Mouse (Mus musculus) spleen, adult 2 months (tissue): ENCODE measurements around the gene Gon4l. TPM values are rescaled to one million over a fixed set of nuclear protein-coding genes. Genes with fewer than 3 reads are reported as not detected.

ENCODE experiments used
- DNase-seq, 2 experiments: peaks; one replicate each; pipeline versions ENCODE4 v3.0.0 to v3.0.0-alpha.2; 2012 to 2021; ENCODE audit warnings: low spot score in 2 of 2, low read depth in 1 of 2
- H3K27ac ChIP-seq: fragments of 200-500 bp; 2 replicates; pipeline ENCODE4 v1.5.1; 2012; ENCODE audit warnings: low read length, inconsistent platforms; ENCODE audit not compliant: insufficient read depth
- H3K27me3 ChIP-seq: fragments of 200-500 bp; 2 replicates; pipeline ENCODE4 v1.6.1; 2012; ENCODE audit warnings: mild to moderate bottlenecking, moderate library complexity, low read length, inconsistent platforms; ENCODE audit not compliant: control insufficient read depth, insufficient read depth
- H3K36me3 ChIP-seq: fragments of 200-500 bp; 2 replicates; pipeline ENCODE4 v1.6.1; 2012; ENCODE audit warnings: mild to moderate bottlenecking, low read length, inconsistent platforms; ENCODE audit not compliant: control insufficient read depth, insufficient read depth
- H3K4me1 ChIP-seq: fragments of 200-500 bp; 2 replicates; pipeline ENCODE4 v1.6.1; 2011; ENCODE audit warnings: inconsistent platforms; ENCODE audit not compliant: control insufficient read depth, insufficient read depth, insufficient read length
- H3K4me3 ChIP-seq: fragments of 200-500 bp; 2 replicates; pipeline ENCODE4 v1.5.1; 2011; ENCODE audit warnings: mild to moderate bottlenecking, inconsistent platforms; ENCODE audit not compliant: insufficient read depth, insufficient read length; ENCODE audit errors: extremely low read depth
- CTCF ChIP-seq: fragments of 200-500 bp; IDR thresholded peaks from 2 replicates; pipeline ENCODE4 v1.5.1; 2011; ENCODE audit warnings: mild to moderate bottlenecking, inconsistent platforms; ENCODE audit not compliant: insufficient read depth, insufficient read length, insufficient replicate concordance; ENCODE audit errors: extremely low read depth
- POLR2A ChIP-seq: fragments of 200-500 bp; IDR thresholded peaks from 2 replicates; pipeline ENCODE4 v1.6.1; 2011; ENCODE audit warnings: low read depth, low read length, inconsistent platforms
- WGBS: fragments of 180-500 bp; shearing (Covaris S2); methylation state at CpG from one replicate; pipeline ENCODE4 v1.1.7; 2018; 5-methylcytosine and 5-hydroxymethylcytosine counted together
- polyA plus RNA-seq: library from polyadenylated mRNA; depleted of rRNA; stranded (reverse); fragments of >200 nt; gene quantifications from 2 replicates; pipeline ENCODE4 v1.2.3, GENCODE M21; 2012

Gene Gon4l
- polyA plus RNA-seq, 1 experiment: 13.6 TPM

DNA sequence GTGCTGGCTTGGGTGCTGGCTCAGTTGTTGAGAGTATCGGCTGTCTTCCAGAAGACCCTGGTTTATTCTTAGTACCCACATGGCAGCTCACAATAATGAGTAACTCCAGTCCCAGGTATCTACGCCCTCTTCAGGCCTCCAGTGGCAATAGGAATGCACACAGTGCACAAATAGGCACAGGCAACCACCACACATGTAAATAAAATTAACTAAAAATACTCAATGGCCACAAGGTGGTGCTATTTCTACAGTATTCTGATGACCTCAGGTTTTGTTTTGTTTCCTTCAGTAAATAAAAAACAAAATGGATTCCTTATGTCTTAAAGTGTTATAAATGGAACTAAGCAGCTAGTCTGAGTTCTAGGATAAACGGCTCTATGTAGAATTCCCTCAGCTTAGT is 104.7 kb downstream of the Gon4l start:
- TF ChIP-seq POLR2A: no peak
- TF ChIP-seq CTCF: no peak
- Histone ChIP-seq H3K27me3 (no peaks in the 10 kb centered on the region), H3K4me3 (no peak overlapping the region), H3K27ac (no peak overlapping the region), H3K4me1 (no peaks in the 10 kb centered on the region), H3K36me3 (peaks cover 14% of the 10 kb centered on the region)
- 67% methylated on average over 3 of the region's 3 CpGs for WGBS
- DNase-seq: peak in 1 of 2 experiments; percentile 40

DNA sequence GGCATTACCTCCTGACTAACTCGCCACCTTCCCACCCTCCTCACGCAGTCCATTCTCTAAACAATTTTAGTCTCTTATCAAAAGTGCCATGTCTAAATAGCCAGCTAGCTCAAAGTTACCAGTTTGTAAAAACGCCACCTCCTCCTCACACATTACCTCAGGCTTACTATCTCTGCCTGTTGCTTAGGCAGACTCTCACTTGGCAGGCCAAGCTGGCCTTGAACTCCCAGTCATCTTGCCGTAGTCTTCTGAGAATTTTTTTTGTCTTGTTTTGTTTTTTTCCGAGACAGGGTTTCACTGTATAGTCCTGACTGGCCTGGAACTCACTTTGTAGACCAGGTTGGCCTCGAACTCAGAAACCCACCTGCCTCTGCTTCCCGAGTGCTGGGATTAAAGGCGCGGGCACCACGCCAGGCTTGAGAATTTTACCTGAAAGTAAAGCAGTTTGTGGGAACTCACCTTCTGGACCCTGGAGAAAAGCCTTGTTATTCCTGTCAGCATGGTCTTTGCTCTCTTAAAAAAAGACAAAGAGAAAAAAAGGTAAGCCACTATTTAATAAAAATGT is 107.4 kb downstream of the Gon4l start:
- TF ChIP-seq POLR2A: no peak
- no peak for TF ChIP-seq CTCF
- H3K4me3 ChIP-seq: no peak overlapping the region
- DNase-seq: no peak
- H3K27ac ChIP-seq: no peak overlapping the region
- H3K36me3 ChIP-seq: peaks cover 13% of the 10 kb centered on the region
- no peaks in the 10 kb centered on the region for H3K4me1 ChIP-seq
- H3K27me3 ChIP-seq: no peaks in the 10 kb centered on the region
- 96% methylated on average over 10 of the region's 10 CpGs for WGBS

DNA sequence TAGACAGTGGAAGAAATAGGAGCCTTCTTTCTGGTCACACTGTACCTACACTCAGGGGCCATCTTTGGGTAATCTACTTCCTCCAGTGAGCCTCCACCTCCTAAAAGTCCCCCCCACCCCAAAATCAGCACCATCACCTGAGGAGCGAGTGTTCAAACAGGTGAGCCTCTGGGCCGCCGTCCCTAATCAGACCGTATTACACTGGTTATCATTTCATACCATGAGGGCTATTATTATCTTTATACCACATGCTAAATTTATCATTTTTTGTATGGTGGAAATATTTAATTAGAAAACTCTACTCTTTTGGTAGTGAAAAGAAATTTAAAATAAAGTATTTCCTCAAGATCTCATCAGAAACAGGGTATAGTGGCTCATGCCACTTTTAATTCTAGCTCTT is 109.1 kb downstream of the Gon4l start:
- Histone ChIP-seq H3K4me1 (no peaks in the 10 kb centered on the region), H3K36me3 (peaks cover 12% of the 10 kb centered on the region), H3K4me3 (no peak overlapping the region), H3K27me3 (no peaks in the 10 kb centered on the region), H3K27ac (no peak overlapping the region)
- no peak for DNase-seq
- TF ChIP-seq CTCF: no peak
- no peak for TF ChIP-seq POLR2A
- WGBS: 81% methylated on average over 4 of the region's 4 CpGs

DNA sequence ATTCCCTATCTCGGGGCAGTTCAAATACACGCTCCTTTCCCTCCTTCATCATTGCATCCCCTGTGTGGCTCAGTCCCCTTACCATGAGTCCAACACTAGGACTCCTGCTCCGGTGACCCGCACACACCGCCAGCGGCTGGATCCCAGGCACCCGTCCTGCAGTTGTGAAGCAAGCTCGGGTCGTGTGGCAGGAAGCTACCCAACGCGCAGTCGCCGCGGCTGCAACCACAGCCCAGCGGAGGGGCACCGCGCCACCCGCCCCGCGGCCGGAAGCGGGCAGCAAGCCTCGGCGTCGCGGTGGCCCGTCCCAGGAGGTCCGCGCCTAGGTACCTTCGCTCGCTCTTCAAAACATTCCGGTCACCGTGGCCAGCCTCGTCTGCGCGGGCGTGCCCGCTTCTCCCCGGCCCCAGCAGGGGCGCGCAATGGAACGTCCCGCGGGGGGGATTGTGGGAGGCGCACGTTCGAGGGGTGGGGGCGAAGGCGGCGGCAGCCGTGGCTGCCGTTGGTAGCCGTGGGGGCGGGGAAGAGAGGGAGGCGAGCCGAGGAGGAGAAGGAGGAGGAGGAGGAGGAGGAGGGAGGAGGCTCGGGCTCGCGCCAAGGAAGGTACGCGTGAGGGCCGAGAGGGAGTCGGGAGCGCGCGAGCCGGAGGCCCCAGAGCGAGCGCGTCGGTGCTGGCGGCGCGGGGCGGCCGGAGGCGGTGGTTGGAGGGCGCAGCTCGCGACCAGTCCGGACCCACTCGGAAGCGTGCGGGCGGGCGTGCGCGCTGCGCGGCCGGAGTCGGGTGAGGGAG is 115.0 kb downstream of the Gon4l start:
- no peaks in the 10 kb centered on the region for H3K27me3 ChIP-seq
- H3K4me1 ChIP-seq: peaks cover 2% of the 10 kb centered on the region; the same call in 1 of the 2 replicates
- DNase-seq: peak; percentile 66 to 82
- peak; percentile 49; the same call in 1 of the 2 replicates for TF ChIP-seq POLR2A
- no peak; the same call in 1 of the 2 replicates for TF ChIP-seq CTCF
- peak overlapping the region; percentile 96 for H3K27ac ChIP-seq
- no peaks in the 10 kb centered on the region for H3K36me3 ChIP-seq
- peak overlapping the region; percentile 93 for H3K4me3 ChIP-seq
- WGBS: 2% methylated on average over 68 of the region's 92 CpGs

DNA sequence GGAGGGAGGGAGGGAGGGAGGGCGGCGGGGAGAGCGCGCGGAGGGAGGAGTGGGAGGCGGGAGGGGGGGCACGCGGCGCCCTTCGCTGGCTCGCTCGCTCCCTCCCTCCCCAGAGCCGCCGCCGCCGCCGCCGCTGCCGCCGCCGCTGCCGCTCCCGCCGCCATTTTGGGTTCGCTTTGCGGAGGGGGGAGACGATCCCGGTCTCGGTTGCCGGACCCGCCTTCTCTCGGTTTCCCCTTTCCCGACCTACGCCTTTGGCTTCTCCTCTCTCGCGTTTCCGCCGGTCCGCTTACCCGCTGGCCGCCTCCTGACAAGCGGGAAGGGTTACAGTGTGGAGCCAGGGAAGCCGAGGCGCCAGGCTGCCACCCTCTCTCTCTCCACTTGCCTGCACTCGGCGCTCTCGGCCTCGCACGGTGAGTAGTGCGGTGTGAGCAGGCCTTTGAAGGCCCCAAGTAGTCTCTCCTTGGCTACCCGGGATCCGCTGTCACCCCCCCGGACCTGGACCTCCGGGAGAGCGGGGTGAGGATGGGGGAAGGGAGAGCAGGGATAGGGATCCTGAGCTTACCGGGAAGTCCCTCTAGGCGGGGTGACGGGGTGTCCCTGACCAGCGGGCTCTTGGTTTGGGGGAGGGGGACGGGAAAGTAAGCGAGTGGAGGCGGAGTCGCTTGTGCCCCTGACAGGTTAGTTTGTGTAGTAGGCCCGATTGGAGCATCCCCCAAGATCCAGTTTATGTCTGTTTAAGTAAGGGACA is 115.7 kb downstream of the Gon4l start, which contains the start of the genes Ash1l and Dap3:
Gene Ash1l, plus strand, starts transcription at position 47 of the 751 bp plus-strand sequence.
Gene Dap3, minus strand, starts transcription at position 606 of the 751 bp plus-strand sequence.
- under 1% methylated on average over 41 of the region's 64 CpGs for WGBS
- no peaks in the 10 kb centered on the region for H3K36me3 ChIP-seq
- H3K4me1 ChIP-seq: peaks cover 2% of the 10 kb centered on the region; the same call in 1 of the 2 replicates
- peak within 1 kb of the TSS; percentile 93 for H3K4me3 ChIP-seq
- peak within 1 kb of the TSS; percentile 97 for H3K27ac ChIP-seq
- peak; percentile 12; the same call in 1 of the 2 replicates for TF ChIP-seq POLR2A
- peak; percentile 32; the same call in 1 of the 2 replicates for TF ChIP-seq CTCF
- DNase-seq: peak; percentile 67 to 72
- no peaks in the 10 kb centered on the region for H3K27me3 ChIP-seq

DNA sequence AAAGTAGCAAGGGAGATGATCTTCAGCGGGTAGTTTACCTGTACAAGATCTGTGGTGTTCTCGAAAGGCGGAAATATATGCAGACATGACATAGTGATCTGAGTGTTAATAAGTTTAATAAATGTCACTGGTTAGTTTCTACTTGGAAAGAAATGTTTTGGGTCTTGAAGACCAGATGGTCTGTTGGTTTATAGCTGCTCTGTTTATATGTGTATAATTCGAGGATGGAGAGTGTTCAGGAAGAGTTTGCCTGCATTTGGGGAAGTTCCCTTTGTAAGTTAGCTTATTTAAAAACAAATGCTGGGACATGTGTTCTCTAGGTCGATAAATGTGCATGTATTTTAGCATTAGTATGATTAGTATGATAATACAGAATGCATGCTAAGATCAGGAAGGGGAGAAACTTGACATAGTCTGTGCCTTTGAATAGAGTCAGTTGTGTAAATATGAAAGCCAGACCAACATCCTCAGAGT is 116.3 kb downstream of the Gon4l start:
- Histone ChIP-seq H3K4me3 (peak overlapping the region; percentile 93), H3K27ac (peak overlapping the region; percentile 97), H3K4me1 (peaks cover 2% of the 10 kb centered on the region; the same call in 1 of the 2 replicates), H3K27me3 (no peaks in the 10 kb centered on the region), H3K36me3 (no peaks in the 10 kb centered on the region)
- DNase-seq: no peak
- WGBS: 2% methylated on average over 5 of the region's 5 CpGs
- TF ChIP-seq POLR2A (no peak), CTCF (no peak)
